Mouse (Mus musculus) forebrain, embryonic 10.5 days (tissue): ENCODE measurements around the gene Marc2. TPM values are rescaled to one million over a fixed set of nuclear protein-coding genes. Genes with fewer than 3 reads are reported as not detected.

Source experiments
- microRNA counts: library from miRNA; unstranded; fragments of <30 nt; microRNA quantifications from one replicate; lab custom pipeline; 2017
- microRNA-seq: library from miRNA; unstranded; fragments of <30 nt; microRNA quantifications from one replicate; pipeline ENCODE4, GENCODE M21; 2017
- polyA plus RNA-seq: library from polyadenylated mRNA; unstranded; fragments of >200 nt; fragmentation: Nextera tagmentation; extraction: Ambion mirVana; gene quantifications from 2 replicates; pipeline ENCODE4 v1.2.1, GENCODE M21; 2016

Marc2 gene
- polyA plus RNA-seq, 1 experiment from 2014 or later: 82.6 TPM

MicroRNAs within 50 kb of the gene (microRNA counts, 519-probe panel; counts per million panel counts)
- 341 counts per million, percentile 65 among the panel's probes with 10 or more counts for microRNA mmu-miR-1981 (lab: Ali Mortazavi, UCI)

Small RNA genes within 50 kb of the gene (microRNA-seq; reads per million reads assigned to microRNA genes)
- gene Mir1981: 155 reads per million, percentile 52 among the genes with 10 or more reads in this experiment

Other genes starting within 250 kb of the Marc2 start
- gene Hlx, start 113.8 kb downstream of the Marc2 start, polyA plus RNA-seq: 3.2 and 3.3 TPM in 2 replicates
- gene Marc1, start 35.1 kb downstream of the Marc2 start, polyA plus RNA-seq: not detected in 2 replicates
- gene C130074G19Rik, start 36.8 kb upstream of the Marc2 start, polyA plus RNA-seq: 0.56 and 0.58 TPM in 2 replicates
- gene Mark1, start 153.1 kb upstream of the Marc2 start, polyA plus RNA-seq: 3.5 and 3.6 TPM in 2 replicates